Mouse (Mus musculus) lung, adult 2 months (tissue): ENCODE measurements around the gene Trip12.

Source experiments
- CTCF ChIP-seq: fragments of 200-500 bp; IDR thresholded peaks from 2 replicates; pipeline ENCODE4 v1.5.1; 2011; ENCODE audit warnings: mild to moderate bottlenecking, low read length, control low read depth; ENCODE audit not compliant: insufficient read depth
- POLR2A ChIP-seq: fragments of 200-500 bp; IDR thresholded peaks from 2 replicates; pipeline ENCODE4 v1.6.1; 2011; ENCODE audit warnings: low read depth, mild to moderate bottlenecking, control low read depth, low read length, borderline replicate concordance; ENCODE audit errors: extremely low read depth

DNA sequence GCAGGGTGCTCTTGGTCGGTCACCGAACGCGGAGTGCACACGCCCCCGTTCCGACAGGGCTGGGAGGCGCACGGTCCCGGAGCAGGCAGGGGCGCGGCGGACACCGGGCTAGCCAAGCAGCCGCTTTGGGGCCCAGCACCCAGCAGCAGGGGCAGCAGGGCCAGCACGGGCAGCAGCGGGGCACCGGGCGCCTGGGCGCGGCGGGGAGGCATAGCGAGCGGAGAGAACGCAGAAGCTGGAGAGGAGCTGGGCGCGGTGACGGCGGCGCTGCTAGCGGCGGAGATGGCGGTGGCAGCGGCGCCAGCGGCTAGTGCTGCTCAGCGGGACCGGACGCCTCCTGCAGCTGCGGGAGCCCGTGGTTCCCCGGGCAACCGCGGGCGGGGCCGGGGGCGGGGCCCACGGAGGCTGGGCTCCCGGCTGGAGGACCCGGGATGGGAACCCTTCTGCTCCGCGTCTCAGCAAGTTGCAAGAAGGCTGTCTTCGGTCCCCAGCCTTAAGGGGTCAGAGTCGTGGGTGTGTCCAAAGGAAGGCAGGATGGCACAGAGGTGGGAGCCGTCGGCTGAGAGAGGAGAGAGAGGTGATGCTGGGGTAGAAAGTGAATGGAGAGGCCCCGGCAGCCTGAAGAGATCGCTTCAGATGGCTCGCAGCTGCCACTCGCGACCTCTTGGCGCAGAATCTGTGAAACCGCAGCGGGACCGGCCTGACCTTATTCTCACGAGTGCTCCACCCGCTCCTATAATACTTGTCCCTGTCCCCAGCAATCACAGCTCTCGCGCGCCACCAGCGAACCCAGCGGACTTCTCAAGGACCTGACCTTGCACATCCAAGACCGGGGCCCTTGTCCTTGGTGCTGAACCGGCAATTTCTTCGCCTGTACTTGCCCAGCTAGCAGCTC, 144.6 kb downstream of the Trip12 start, which contains the start of gene Dner:
- TF ChIP-seq CTCF, result no peak
- no peak for TF ChIP-seq POLR2A
